Mouse (Mus musculus) CH12.LX (cell line): ENCODE measurements around the gene Dgka. TPM values are rescaled to one million over a fixed set of nuclear protein-coding genes. Genes with fewer than 3 reads are reported as not detected.

ENCODE experiments used
- DNase-seq: peaks from one replicate; pipeline ENCODE4 v3.0.0-alpha.2; 2013; ENCODE audit errors: extremely low read depth
- H3K27ac ChIP-seq: 2 replicates; pipeline ENCODE4 v1.5.1; 2012; ENCODE audit warnings: low read depth, mild to moderate bottlenecking, control low read depth, moderate library complexity; ENCODE audit not compliant: insufficient read depth
- H3K27me3 ChIP-seq: replicated peaks from 2 replicates; pipeline ENCODE3; 2012; ENCODE audit warnings: inconsistent platforms
- H3K36me3 ChIP-seq, 2 experiments: replicated peaks in 1 of 2; 2 replicates each; pipeline versions ENCODE3 to v1.6.1; 2012; ENCODE audit warnings: inconsistent platforms in 1 of 2, low read length in 1 of 2, mild to moderate bottlenecking in 1 of 2, mixed read lengths in 1 of 2, moderate library complexity in 1 of 2; ENCODE audit not compliant: control insufficient read depth in 1 of 2, insufficient read depth in 1 of 2
- H3K4me1 ChIP-seq, 2 experiments: 2 replicates each; pipeline ENCODE4 v1.6.1; 2012; ENCODE audit warnings: inconsistent platforms in 1 of 2, moderate library complexity in 1 of 2; ENCODE audit not compliant: insufficient read depth in 2 of 2, control insufficient read depth in 1 of 2
- H3K4me2 ChIP-seq: 2 replicates; pipeline ENCODE4 v1.6.1; 2012; ENCODE audit warnings: low read depth, mild to moderate bottlenecking, control low read depth; ENCODE audit not compliant: poor library complexity, insufficient read depth, severe bottlenecking
- H3K4me3 ChIP-seq, 3 experiments: fragments of 150-350 bp in 1 of 3; sonication (generic) in 1 of 3; replicated peaks in 1 of 3; 2 replicates each; pipeline versions ENCODE3 to v1.5.1; 2011 to 2012; ENCODE audit warnings: low read depth in 2 of 3, low read length in 2 of 3, mild to moderate bottlenecking in 2 of 3, moderate library complexity in 2 of 3, control low read depth in 1 of 3, improper control_type of control experiment in 1 of 3, inconsistent platforms in 1 of 3, mixed read lengths in 1 of 3; ENCODE audit not compliant: poor library complexity in 1 of 3
- H3K79me2 ChIP-seq: replicated peaks from 2 replicates; pipeline ENCODE4 v1.6.1; 2012; ENCODE audit warnings: mild to moderate bottlenecking, moderate library complexity; ENCODE audit not compliant: control insufficient read depth, poor library complexity, insufficient read depth, severe bottlenecking; ENCODE audit errors: extremely low read depth
- H3K9ac ChIP-seq: 2 replicates; pipeline ENCODE4 v1.6.1; 2012; ENCODE audit warnings: low read depth, mild to moderate bottlenecking, control low read depth, moderate library complexity; ENCODE audit not compliant: insufficient read depth
- H3K9me3 ChIP-seq: replicated peaks from 2 replicates; pipeline ENCODE3; 2012; ENCODE audit warnings: low read length, inconsistent platforms, mixed read lengths
- BHLHE40 ChIP-seq: IDR thresholded peaks from 2 replicates; pipeline ENCODE4 v1.6.1; 2011; ENCODE audit warnings: mild to moderate bottlenecking, low read depth, low read length, improper control_type of control experiment
- CHD1 ChIP-seq: IDR thresholded peaks from 2 replicates; pipeline ENCODE4 v1.6.1; 2012; ENCODE audit warnings: low read depth, low read length, improper control_type of control experiment, inconsistent platforms
- CHD2 ChIP-seq: IDR thresholded peaks from 2 replicates; pipeline ENCODE4 v1.6.1; 2011; ENCODE audit warnings: low read length, improper control_type of control experiment
- E2F4 ChIP-seq: IDR thresholded peaks from 2 replicates; pipeline ENCODE4 v1.6.1; 2011; ENCODE audit warnings: low read depth, low read length, improper control_type of control experiment; ENCODE audit not compliant: insufficient replicate concordance
- ELF1 ChIP-seq: IDR thresholded peaks from 2 replicates; pipeline ENCODE4 v1.6.1; 2014; ENCODE audit warnings: low read depth, mild to moderate bottlenecking, inconsistent platforms, low read length, improper control_type of control experiment
- EP300 ChIP-seq: IDR thresholded peaks from 2 replicates; pipeline ENCODE4 v1.6.1; 2011; ENCODE audit warnings: low read length, improper control_type of control experiment
- JUN ChIP-seq: IDR thresholded peaks from 2 replicates; pipeline ENCODE4 v1.6.1; 2011; ENCODE audit warnings: low read depth, mild to moderate bottlenecking, low read length, improper control_type of control experiment, moderate library complexity; ENCODE audit not compliant: insufficient read depth
- JUND ChIP-seq: conservative IDR thresholded peaks from 2 replicates; pipeline ENCODE4 v1.6.1; 2011; ENCODE audit warnings: low read depth, low read length, improper control_type of control experiment
- MAFK ChIP-seq: IDR thresholded peaks from 2 replicates; pipeline ENCODE4 v1.6.1; 2011; ENCODE audit warnings: low read length, improper control_type of control experiment; ENCODE audit not compliant: insufficient replicate concordance
- MXI1 ChIP-seq: IDR thresholded peaks from 2 replicates; pipeline ENCODE4 v1.6.1; 2011; ENCODE audit warnings: mild to moderate bottlenecking, low read depth, low read length, improper control_type of control experiment
- MYC ChIP-seq: IDR thresholded peaks from 2 replicates; pipeline ENCODE4 v1.6.1; 2011; ENCODE audit warnings: low read depth, mild to moderate bottlenecking, improper control_type of control experiment, low read length
- NELFE ChIP-seq: IDR thresholded peaks from 2 replicates; pipeline ENCODE4 v1.6.1; 2011; ENCODE audit warnings: low read depth, low read length, improper control_type of control experiment
- POLR2A ChIP-seq: IDR thresholded peaks from 2 replicates; pipeline ENCODE4 v1.6.1; 2011; ENCODE audit warnings: low read depth, mild to moderate bottlenecking, improper control_type of control experiment, low read length
- POLR2AphosphoS2 ChIP-seq: IDR thresholded peaks from 2 replicates; pipeline ENCODE4 v1.6.1; 2011; ENCODE audit warnings: low read depth, low read length, improper control_type of control experiment
- SMC3 ChIP-seq: IDR thresholded peaks from 2 replicates; pipeline ENCODE4 v1.6.1; 2011; ENCODE audit warnings: low read depth, low read length, improper control_type of control experiment
- TBP ChIP-seq: conservative IDR thresholded peaks from 2 replicates; pipeline ENCODE4 v1.6.1; 2011; ENCODE audit warnings: low read depth, low read length, improper control_type of control experiment
- TCF12 ChIP-seq: IDR thresholded peaks from 2 replicates; pipeline ENCODE4 v1.6.1; 2014; ENCODE audit warnings: low read depth, mild to moderate bottlenecking, inconsistent platforms, low read length, improper control_type of control experiment
- USF2 ChIP-seq: conservative IDR thresholded peaks from 2 replicates; pipeline ENCODE4 v1.6.1; 2011; ENCODE audit warnings: low read depth, low read length, improper control_type of control experiment
- ZC3H11A ChIP-seq: IDR thresholded peaks from 2 replicates; pipeline ENCODE4 v1.6.1; 2012; ENCODE audit warnings: low read depth, mild to moderate bottlenecking, inconsistent platforms, low read length, improper control_type of control experiment
- ZKSCAN1 ChIP-seq: IDR thresholded peaks from 2 replicates; pipeline ENCODE4 v1.6.1; 2012; ENCODE audit warnings: low read depth, inconsistent platforms, low read length, improper control_type of control experiment, borderline replicate concordance
- ZMIZ1 ChIP-seq: IDR thresholded peaks from 2 replicates; pipeline ENCODE4 v1.6.1; 2012; ENCODE audit warnings: low read depth, mild to moderate bottlenecking, inconsistent platforms, low read length, improper control_type of control experiment
- ZNF384 ChIP-seq: IDR thresholded peaks from 2 replicates; pipeline ENCODE4 v1.6.1; 2012; ENCODE audit warnings: low read depth, low read length, improper control_type of control experiment, inconsistent platforms
- dilution Hi-C: fragments of 300-500 bp; cut with MboI; formaldehyde crosslinking; loops from 2 replicates; pipeline ENCODE4 v1.14.3; 2020; ENCODE audit warnings: low sequenced_read_pairs; ENCODE audit not compliant: extremely low pct_unique_long_range_greater_than_20kb, extremely low pct_ligation_motif_present
- in situ Hi-C: fragments of 300-500 bp; cut with MboI; formaldehyde crosslinking; loops from 3 replicates; pipeline ENCODE4 v1.14.3; 2019; ENCODE audit warnings: low sequenced_read_pairs, low pct_ligation_motif_present, low pct_unique_long_range_greater_than_20kb, mixed read lengths
- polyA plus RNA-seq: library from polyadenylated mRNA; unstranded; fragments of >175 nt; gene quantifications from 2 replicates; pipeline ENCODE4 v1.2.1, GENCODE M21; 2012; ENCODE audit warnings: low read depth; ENCODE audit not compliant: insufficient read length
- total RNA-seq, 2 experiments: library from RNA; depleted of rRNA; stranded (reverse); fragments of 300-350 nt in 1 of 2; fragments of >200 nt in 1 of 2; gene quantifications; 2 replicates each; pipeline ENCODE4 v1.2.3; 2012 to 2014

Gene Dgka
- total and polyA plus RNA-seq, 3 experiments: 3.4 to 9.0 (median 6.6) TPM

DNA sequence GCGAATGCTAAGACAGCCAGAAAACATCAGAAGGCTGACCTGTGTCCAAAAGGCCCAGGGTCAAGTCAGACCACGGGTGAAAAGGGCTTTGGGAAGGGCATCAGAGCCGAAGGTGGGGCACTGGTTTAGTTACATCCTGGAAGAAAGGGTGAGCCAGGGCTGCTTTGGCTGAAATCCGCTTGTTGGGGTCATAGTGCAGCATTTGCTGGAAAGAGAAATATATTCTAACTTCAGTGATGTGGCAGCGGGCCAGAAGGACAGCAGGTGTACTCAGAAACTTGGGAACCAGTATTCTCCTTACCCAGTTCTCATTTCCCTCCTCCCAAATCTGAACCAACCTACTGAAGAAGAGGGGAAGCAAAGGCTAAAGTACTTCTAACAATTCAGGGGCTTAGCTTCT is 45.6 kb downstream of the Dgka start:
- in situ Hi-C loops (no loop called here), dilution Hi-C loops (no loop called here)
- Histone ChIP-seq H3K4me1 (peaks cover 0 to 51% of the 10 kb centered on the region in 2 experiments; a peak in 2 of 4 replicates), H3K27me3 (no peaks in the 10 kb centered on the region), H3K9ac (no peak overlapping the region), H3K36me3 (peaks cover 41 to 56% of the 10 kb centered on the region in 2 experiments), H3K4me3 (no peak overlapping the region), H3K4me2 (no peak overlapping the region), H3K27ac (no peak overlapping the region), H3K9me3 (no peaks in the 10 kb centered on the region), H3K79me2 (peaks cover 21% of the 10 kb centered on the region)
- no peak for TF ChIP-seq ZNF384
- no peak for DNase-seq

DNA sequence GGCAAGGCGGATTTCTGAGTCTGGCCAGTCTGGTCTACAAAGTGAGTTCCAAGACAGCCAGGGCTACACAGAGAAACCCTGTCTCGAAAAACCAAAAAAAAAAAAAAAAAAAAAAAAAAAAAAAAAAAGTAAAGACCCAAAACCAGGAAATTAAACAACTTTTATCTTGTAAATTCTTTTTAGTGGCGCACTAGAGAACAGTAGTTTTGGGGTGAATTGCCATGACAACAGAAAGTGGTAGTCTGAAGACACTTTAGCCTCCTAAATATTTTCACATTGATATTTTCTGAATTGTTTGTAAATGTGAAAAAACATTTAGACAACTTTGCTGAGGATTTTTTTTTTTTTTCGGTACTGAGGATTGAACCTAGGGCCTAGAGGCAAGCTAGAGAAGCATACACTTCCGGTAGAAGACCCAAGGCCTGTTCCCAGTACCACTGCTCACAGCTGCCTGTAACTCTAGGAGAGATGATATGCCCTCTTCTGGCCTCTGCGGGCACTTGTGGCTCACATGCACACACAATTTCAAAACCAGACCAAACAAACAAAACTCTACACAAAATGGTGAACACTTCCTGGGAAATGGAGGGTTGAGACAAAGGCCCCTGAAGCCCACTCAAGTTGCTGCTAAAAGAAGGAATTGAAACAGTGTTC is 47.5 kb downstream of the Dgka start:
- dilution Hi-C loops: no loop called here
- no peak for TF ChIP-seq ZMIZ1
- peak; percentile 75 for TF ChIP-seq ZNF384
- TF ChIP-seq NELFE: no peak
- no peaks in the 10 kb centered on the region for H3K9me3 ChIP-seq
- peaks cover 35 to 51% of the 10 kb centered on the region in 2 experiments for H3K36me3 ChIP-seq
- peaks cover 0 to 39% of the 10 kb centered on the region in 2 experiments; a peak in 2 of 4 replicates for H3K4me1 ChIP-seq
- no peak overlapping the region for H3K9ac ChIP-seq
- peaks cover 8% of the 10 kb centered on the region for H3K79me2 ChIP-seq
- H3K4me3 ChIP-seq: no peak overlapping the region
- peak overlapping the region; percentile 61; the same call in 1 of the 2 replicates for H3K27ac ChIP-seq
- no peak overlapping the region for H3K4me2 ChIP-seq
- no peaks in the 10 kb centered on the region for H3K27me3 ChIP-seq
- in situ Hi-C loops: no loop called here
- DNase-seq: no peak

- Histone ChIP-seq H3K79me2 (peaks cover 6% of the 10 kb centered on the region), H3K27me3 (no peaks in the 10 kb centered on the region), H3K9ac (peak within 1 kb of the TSS; percentile 95), H3K4me1 (peaks cover 0 to 33% of the 10 kb centered on the region in 2 experiments; a peak in 2 of 4 replicates), H3K4me3 (peak within 1 kb of the TSS; percentile 67 to 95 (median 87)), H3K36me3 (peaks cover 27 to 45% of the 10 kb centered on the region in 2 experiments), H3K9me3 (no peaks in the 10 kb centered on the region), H3K27ac (peak within 1 kb of the TSS; percentile 87), H3K4me2 (peak within 1 kb of the TSS; percentile 89)
- DNase-seq: peak; percentile 99
- in situ Hi-C loops (no loop called here), dilution Hi-C loops (no loop called here)
- no peak for TF ChIP-seq ZKSCAN1
- TF ChIP-seq ZMIZ1: no peak; the same call in none of the 2 replicates
- peak; percentile 69; the same call in 1 of the 2 replicates for TF ChIP-seq TCF12
- TF ChIP-seq ZC3H11A: no peak
- no peak for TF ChIP-seq SMC3
- peak; percentile 77 for TF ChIP-seq BHLHE40
- no peak for TF ChIP-seq E2F4
- TF ChIP-seq NELFE: peak; percentile 80
- no peak for TF ChIP-seq TBP
- peak; percentile 23; the same call in 1 of the 2 replicates for TF ChIP-seq USF2
- no peak for TF ChIP-seq MYC
- TF ChIP-seq CHD1: no peak
- no peak for TF ChIP-seq MAFK
- TF ChIP-seq ZNF384: no peak
- no peak; the same call in 1 of the 2 replicates for TF ChIP-seq MXI1
- TF ChIP-seq POLR2A: peak; percentile 88
- peak; percentile 99 for TF ChIP-seq CHD2
- TF ChIP-seq EP300: no peak
- TF ChIP-seq ELF1: peak; percentile 34; the same call in 1 of the 2 replicates
- TF ChIP-seq JUN: no peak
- peak; percentile 77; the same call in 1 of the 2 replicates for TF ChIP-seq POLR2AphosphoS2
- TF ChIP-seq JUND: no peak
Measured at GRCm38 (mm10) chr10:128695992-128696807, 48.5 kb downstream of the Dgka start, which contains the start of gene Rab5b. TSS of gene Rab5b (minus strand) at chr10:128696264.
